Mouse (Mus musculus) kidney, embryonic 15.5 days (tissue): Measurements from ENCODE around the gene Mamdc4. TPM values are rescaled to one million over a fixed set of nuclear protein-coding genes. Genes with fewer than 3 reads are reported as not detected.

Experiments
- ATAC-seq: fragments of 200-750 bp; cut with Nextera tagmentation; replicated peaks from 2 replicates; pipeline ENCODE4 v1.8.0; 2017; ENCODE audit warnings: moderate TSS enrichment; ENCODE audit not compliant: low FRiP score
- H3K27ac ChIP-seq: fragments of 300-500 bp; sonication (generic); 2 replicates; pipeline ENCODE4 v1.5.1; 2015; ENCODE audit warnings: mild to moderate bottlenecking, inconsistent platforms
- H3K27me3 ChIP-seq: fragments of 300-500 bp; sonication (generic); 2 replicates; pipeline ENCODE4 v1.6.1; 2015; ENCODE audit warnings: inconsistent platforms
- H3K36me3 ChIP-seq: fragments of 300-500 bp; sonication (generic); 2 replicates; pipeline ENCODE4 v1.6.1; 2015; ENCODE audit warnings: inconsistent platforms
- H3K4me1 ChIP-seq: fragments of 300-500 bp; sonication (generic); 2 replicates; pipeline ENCODE4 v1.6.1; 2015; ENCODE audit warnings: inconsistent platforms
- H3K4me2 ChIP-seq: fragments of 300-500 bp; sonication (generic); 2 replicates; pipeline ENCODE4 v1.6.1; 2015; ENCODE audit warnings: moderate library complexity, mild to moderate bottlenecking, inconsistent platforms
- H3K4me3 ChIP-seq: fragments of 300-500 bp; sonication (generic); replicated peaks from 2 replicates; pipeline ENCODE4 v1.5.1; 2015; ENCODE audit warnings: mild to moderate bottlenecking, inconsistent platforms
- H3K9ac ChIP-seq: fragments of 300-500 bp; sonication (generic); 2 replicates; pipeline ENCODE4 v1.6.1; 2015; ENCODE audit warnings: mild to moderate bottlenecking, inconsistent platforms
- H3K9me3 ChIP-seq: fragments of 300-500 bp; sonication (generic); replicated peaks from 2 replicates; pipeline ENCODE4 v1.6.1; 2016; ENCODE audit warnings: inconsistent platforms
- WGBS: fragments of 180-500 bp; shearing (Covaris S2); methylation state at CpG from one replicate; pipeline ENCODE4 v1.1.7; 2015; ENCODE audit warnings: mixed read lengths; 5-methylcytosine and 5-hydroxymethylcytosine counted together
- polyA plus RNA-seq: library from polyadenylated mRNA; unstranded; fragments of >200 nt; fragmentation: Nextera tagmentation; extraction: Ambion mirVana; gene quantifications from 2 replicates; pipeline ENCODE4 v1.2.1, GENCODE M21; 2015

Mamdc4 gene
- polyA plus RNA-seq, 1 experiment from 2014 or later, result 10.1 TPM

DNA sequence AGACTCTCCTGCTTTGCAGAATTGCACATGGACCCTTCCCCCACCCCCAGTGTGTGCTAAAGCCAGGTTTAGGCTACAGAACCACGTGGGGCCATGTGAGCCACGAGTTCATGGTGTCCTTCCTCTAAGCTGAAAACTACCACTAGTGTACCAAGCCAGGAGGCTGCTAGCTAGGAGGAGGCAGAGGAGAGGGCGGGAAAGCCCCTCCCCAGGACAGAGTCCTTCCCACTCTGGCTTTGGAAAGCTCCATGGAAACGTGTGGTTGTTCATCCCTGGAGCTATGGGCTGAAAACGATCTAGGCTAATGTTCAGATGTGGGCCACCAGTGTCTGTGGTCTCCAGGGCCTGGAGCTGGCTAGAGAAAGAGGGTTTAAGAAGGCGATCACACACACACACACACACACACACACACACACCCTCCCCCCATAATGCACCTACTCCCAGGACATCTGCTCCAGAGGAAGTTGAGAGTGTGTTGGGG is 6.0 kb upstream of the Mamdc4 start:
- no peak overlapping the region for H3K27ac ChIP-seq
- H3K9ac ChIP-seq, result no peak overlapping the region
- no peaks in the 10 kb centered on the region for H3K9me3 ChIP-seq
- peak overlapping the region; percentile 70 for H3K4me2 ChIP-seq
- H3K4me1 ChIP-seq, result peaks cover 66% of the 10 kb centered on the region
- peaks cover 28% of the 10 kb centered on the region for H3K36me3 ChIP-seq
- H3K27me3 ChIP-seq, result peaks cover 56% of the 10 kb centered on the region
- WGBS, result 49% methylated on average over 6 of the region's 6 CpGs
- no peak overlapping the region for H3K4me3 ChIP-seq
- ATAC-seq, result no peak

DNA sequence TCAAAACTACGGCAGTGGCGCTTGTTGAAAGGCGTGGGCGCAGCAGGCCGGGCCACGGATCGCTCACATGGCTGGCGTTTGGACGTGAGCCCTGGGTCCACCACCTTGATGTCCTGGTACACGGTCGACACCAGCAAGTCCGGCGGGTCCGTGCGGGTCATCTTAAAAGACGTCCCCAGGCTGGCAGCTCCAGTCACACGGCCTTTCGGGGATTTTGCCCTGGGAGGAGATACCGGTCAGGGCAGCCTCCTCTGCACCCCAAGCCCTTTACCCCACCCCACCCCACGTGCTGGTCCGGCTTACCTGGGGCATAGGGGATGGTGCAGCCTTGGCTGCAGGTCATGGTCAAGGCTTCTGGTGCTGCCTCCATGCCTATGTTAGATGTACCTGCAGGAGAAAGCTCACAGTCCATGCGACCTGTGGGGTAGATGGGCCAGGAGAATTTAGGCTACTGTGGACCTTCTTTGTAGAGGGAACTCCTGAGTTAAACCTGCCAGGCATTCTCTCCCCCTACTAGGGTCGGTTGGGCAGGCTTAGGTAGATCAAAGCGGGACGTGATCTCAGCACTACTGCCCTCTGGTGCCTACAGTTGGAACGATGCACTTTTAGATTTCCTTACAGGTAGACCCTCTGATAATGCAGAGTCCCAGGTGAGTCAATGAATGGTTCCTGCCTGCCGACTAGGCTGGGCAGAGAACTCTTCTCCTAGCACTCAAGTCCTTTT is 5.3 kb upstream of the Mamdc4 start:
- H3K36me3 ChIP-seq, result peaks cover 21% of the 10 kb centered on the region
- no peaks in the 10 kb centered on the region for H3K9me3 ChIP-seq
- peak overlapping the region; percentile 36 for H3K4me3 ChIP-seq
- H3K9ac ChIP-seq, result no peak overlapping the region
- H3K4me1 ChIP-seq, result peaks cover 71% of the 10 kb centered on the region
- H3K4me2 ChIP-seq, result peak overlapping the region; percentile 47
- no peak overlapping the region for H3K27ac ChIP-seq
- peaks cover 56% of the 10 kb centered on the region for H3K27me3 ChIP-seq
- ATAC-seq, result no peak
- 4% methylated on average over 27 of the region's 27 CpGs for WGBS

- Histone ChIP-seq H3K9ac (no peak overlapping the region), H3K27me3 (peaks cover 56% of the 10 kb centered on the region), H3K9me3 (no peaks in the 10 kb centered on the region), H3K36me3 (peaks cover 12% of the 10 kb centered on the region), H3K27ac (no peak overlapping the region), H3K4me3 (peak overlapping the region; percentile 36), H3K4me2 (peak overlapping the region; percentile 56), H3K4me1 (peaks cover 73% of the 10 kb centered on the region)
- 6% methylated on average over 69 of the region's 77 CpGs for WGBS
- no peak for ATAC-seq
These were observed 4.4 kb upstream of the Mamdc4 start for GRCm38 (mm10) chr2:25578796-25579736.

- Histone ChIP-seq H3K4me1 (peaks cover 82% of the 10 kb centered on the region), H3K27me3 (peaks cover 56% of the 10 kb centered on the region), H3K9me3 (no peaks in the 10 kb centered on the region), H3K4me3 (peak overlapping the region; percentile 36), H3K4me2 (peak overlapping the region; percentile 56), H3K27ac (no peak overlapping the region), H3K9ac (no peak overlapping the region), H3K36me3 (peaks cover 4% of the 10 kb centered on the region)
- 5% methylated on average over 75 of the region's 75 CpGs for WGBS
- ATAC-seq, result no peak
These were observed 3.5 kb upstream of the Mamdc4 start for GRCm38 (mm10) chr2:25577951-25578795.

DNA sequence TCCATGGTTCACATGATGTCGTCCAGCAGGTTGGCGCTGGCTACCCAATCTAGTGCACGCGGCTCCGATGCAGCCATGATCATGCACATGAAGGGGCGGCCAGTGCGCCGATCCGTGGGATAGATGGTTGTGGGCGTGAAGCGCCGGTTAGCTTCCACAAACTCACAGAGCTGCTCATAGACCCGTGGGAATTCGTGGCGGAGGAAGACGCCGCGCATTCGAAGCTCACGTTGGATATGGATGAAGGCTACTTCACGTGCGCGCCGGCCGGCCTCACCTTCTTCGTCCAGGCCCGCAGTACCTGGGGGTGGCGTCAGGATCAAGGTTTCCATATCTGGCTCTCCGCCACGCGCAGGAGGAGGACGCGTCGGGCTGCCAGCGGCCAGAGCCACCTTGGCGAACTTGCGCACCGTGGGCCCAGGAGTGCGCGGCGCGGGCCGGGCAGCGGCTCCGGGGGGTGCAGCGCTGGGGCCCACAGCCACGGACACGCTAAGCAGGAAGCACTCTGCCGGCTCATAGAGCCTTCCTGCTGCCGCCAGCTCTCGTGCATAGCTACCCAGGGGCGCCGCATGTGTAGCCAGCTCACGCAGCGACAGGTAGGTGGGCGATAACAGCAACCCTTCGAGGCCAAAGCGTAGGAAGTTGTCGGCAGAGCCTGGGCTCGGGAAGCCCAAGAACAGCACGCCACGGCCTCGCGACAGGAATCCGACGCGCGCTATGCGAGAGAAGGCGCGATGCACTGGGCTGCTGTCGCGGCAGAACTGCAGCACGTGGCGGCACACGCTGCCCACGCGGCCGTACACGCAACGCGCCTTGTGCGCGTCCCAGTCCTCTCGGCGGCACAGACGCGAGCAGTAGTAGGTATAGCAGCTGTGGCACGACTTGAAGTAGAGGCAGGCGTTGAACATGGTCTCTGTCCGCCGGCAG is 2.6 kb upstream of the Mamdc4 start:
- Histone ChIP-seq H3K36me3 (peaks cover 9% of the 10 kb centered on the region), H3K4me2 (peak overlapping the region; percentile 56), H3K27ac (no peak overlapping the region), H3K4me3 (peak overlapping the region; percentile 36), H3K27me3 (peaks cover 56% of the 10 kb centered on the region), H3K9ac (no peak overlapping the region), H3K4me1 (peaks cover 76% of the 10 kb centered on the region), H3K9me3 (no peaks in the 10 kb centered on the region)
- no peak for ATAC-seq
- WGBS, result 13% methylated on average over 92 of the region's 92 CpGs

GRCm38 (mm10) chr2:25576028-25576850 is 1.6 kb upstream of the Mamdc4 start:
- Histone ChIP-seq H3K4me3 (no peak overlapping the region), H3K4me1 (peaks cover 67% of the 10 kb centered on the region)
- ATAC-seq, result no peak

DNA sequence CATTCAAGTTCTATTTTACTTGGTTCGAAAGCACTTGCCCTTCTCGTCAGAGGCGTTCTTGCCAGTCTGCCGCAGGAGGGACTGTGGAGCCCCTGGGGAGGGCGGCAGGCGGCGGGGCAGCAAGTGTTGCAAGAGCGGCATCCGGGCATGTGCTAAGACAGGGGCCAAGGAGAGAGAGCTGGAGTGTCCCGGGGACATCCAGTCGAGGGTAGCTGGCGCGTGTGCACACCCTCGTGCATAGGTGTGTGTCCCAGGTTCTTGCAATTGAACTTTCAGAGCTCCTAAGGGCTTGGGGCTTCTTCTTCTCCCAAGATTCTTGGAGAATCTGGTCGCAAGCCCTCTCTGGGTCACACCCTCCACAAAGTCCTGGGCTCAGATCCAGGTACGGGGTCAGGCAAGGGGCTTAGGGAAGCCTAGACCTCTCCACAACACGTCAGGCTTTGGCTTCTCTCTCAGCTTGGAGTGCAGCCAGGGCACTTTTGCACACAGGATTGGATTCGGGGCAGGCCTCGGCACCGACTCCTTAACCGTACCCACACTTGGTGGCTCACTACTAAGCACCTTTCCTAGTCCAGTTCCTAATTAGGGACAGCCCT is 885 bp upstream of the Mamdc4 start:
- Histone ChIP-seq H3K4me3 (peak overlapping the region; percentile 65), H3K4me1 (peaks cover 60% of the 10 kb centered on the region), H3K9me3 (no peaks in the 10 kb centered on the region), H3K27ac (peak overlapping the region; percentile 95), H3K36me3 (peaks cover 25% of the 10 kb centered on the region), H3K27me3 (peaks cover 48% of the 10 kb centered on the region), H3K9ac (peak overlapping the region; percentile 48; the same call in 1 of the 2 replicates), H3K4me2 (peak overlapping the region; percentile 90)
- no peak for ATAC-seq
- 17% methylated on average over 21 of the region's 21 CpGs for WGBS

More at GRCm38 (mm10) chr2:25576028-25576850, 1.6 kb upstream of the Mamdc4 start:
- H3K27ac ChIP-seq, result no peak overlapping the region
- H3K4me2 ChIP-seq, result peak overlapping the region; percentile 90; the same call in 1 of the 2 replicates
- H3K9me3 ChIP-seq, result no peaks in the 10 kb centered on the region
- peaks cover 18% of the 10 kb centered on the region for H3K36me3 ChIP-seq
- peaks cover 55% of the 10 kb centered on the region for H3K27me3 ChIP-seq
- no peak overlapping the region for H3K9ac ChIP-seq
- 78% methylated on average over 16 of the region's 16 CpGs for WGBS

DNA sequence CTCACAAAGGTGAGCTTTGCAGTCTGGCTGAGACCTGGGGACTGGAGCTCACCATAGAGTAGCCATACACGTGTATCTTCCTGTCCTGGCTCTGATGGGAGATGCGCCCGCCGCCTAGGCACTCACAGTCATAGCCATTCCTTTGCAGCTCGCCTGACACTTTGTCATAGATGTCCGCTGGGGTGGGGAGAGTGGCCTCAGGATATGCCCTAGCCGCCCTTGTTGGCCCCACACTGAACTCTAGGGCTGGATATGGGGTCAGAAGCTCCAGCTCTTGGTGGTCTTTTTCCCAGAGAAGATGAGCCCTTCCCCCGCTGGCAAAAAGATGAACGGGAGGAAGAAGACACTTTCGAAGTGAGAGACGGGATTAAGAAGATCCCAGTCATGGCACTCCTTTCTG is 509 bp downstream of the Mamdc4 start:
- 11% methylated on average over 11 of the region's 11 CpGs for WGBS
- no peak for ATAC-seq

DNA sequence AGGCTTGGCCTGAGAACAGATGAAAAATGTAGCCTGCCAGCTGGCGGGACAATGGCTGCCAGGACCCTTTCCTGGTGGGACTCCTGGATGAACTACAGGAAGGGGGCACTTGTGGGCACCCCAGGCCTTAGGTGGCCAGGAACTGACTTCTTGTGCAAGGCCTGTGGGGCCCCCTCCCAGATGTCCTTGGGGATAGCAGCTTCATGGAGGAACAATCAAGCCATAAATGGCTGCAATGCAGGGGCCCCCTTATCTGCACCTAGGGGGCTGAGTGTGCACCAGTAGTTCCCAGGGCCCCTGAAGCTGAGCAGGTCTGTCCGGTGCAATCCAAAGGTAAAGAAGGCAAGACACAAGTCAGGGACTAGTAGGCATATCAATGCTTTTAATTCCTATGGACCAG is 1.6 kb downstream of the Mamdc4 start:
- Histone ChIP-seq H3K9ac (no peak overlapping the region), H3K9me3 (no peaks in the 10 kb centered on the region), H3K27me3 (peaks cover 23% of the 10 kb centered on the region), H3K4me1 (peaks cover 38% of the 10 kb centered on the region), H3K36me3 (peaks cover 50% of the 10 kb centered on the region), H3K27ac (no peak overlapping the region), H3K4me2 (peak overlapping the region; percentile 90; the same call in 1 of the 2 replicates), H3K4me3 (0 out of 2 replicates have a peak overlapping the region, but pooled peaks have one; percentile 65)
- ATAC-seq, result no peak
- WGBS, result 76% methylated on average over 2 of the region's 2 CpGs

More for the DNA sequence above, 509 bp downstream of the Mamdc4 start:
- H3K4me3 ChIP-seq, result peak overlapping the region; percentile 65
- no peaks in the 10 kb centered on the region for H3K9me3 ChIP-seq
- peak overlapping the region; percentile 95 for H3K27ac ChIP-seq
- H3K9ac ChIP-seq, result peak overlapping the region; percentile 64
- peak overlapping the region; percentile 90 for H3K4me2 ChIP-seq
- H3K4me1 ChIP-seq, result peaks cover 49% of the 10 kb centered on the region
- H3K36me3 ChIP-seq, result peaks cover 39% of the 10 kb centered on the region
- H3K27me3 ChIP-seq, result peaks cover 34% of the 10 kb centered on the region

- Histone ChIP-seq H3K9ac (no peak overlapping the region), H3K4me2 (no peak overlapping the region), H3K27me3 (peaks cover 5% of the 10 kb centered on the region), H3K9me3 (no peaks in the 10 kb centered on the region), H3K36me3 (peaks cover 67% of the 10 kb centered on the region), H3K27ac (no peak overlapping the region), H3K4me3 (no peak overlapping the region), H3K4me1 (peaks cover 25% of the 10 kb centered on the region)
- ATAC-seq, result no peak
- WGBS, result 90% methylated on average over 4 of the region's 4 CpGs
These were observed 3.4 kb downstream of the Mamdc4 start for GRCm38 (mm10) chr2:25571221-25571620.
